Mouse (Mus musculus): ENCODE measurements at regions not wholly inside any gene's neighbourhood (a gene's known extent, or its start where the extent isn't known, plus 50 kb on each side); places are given as distances from the start of the nearest gene placed in this dataset.

DNA sequence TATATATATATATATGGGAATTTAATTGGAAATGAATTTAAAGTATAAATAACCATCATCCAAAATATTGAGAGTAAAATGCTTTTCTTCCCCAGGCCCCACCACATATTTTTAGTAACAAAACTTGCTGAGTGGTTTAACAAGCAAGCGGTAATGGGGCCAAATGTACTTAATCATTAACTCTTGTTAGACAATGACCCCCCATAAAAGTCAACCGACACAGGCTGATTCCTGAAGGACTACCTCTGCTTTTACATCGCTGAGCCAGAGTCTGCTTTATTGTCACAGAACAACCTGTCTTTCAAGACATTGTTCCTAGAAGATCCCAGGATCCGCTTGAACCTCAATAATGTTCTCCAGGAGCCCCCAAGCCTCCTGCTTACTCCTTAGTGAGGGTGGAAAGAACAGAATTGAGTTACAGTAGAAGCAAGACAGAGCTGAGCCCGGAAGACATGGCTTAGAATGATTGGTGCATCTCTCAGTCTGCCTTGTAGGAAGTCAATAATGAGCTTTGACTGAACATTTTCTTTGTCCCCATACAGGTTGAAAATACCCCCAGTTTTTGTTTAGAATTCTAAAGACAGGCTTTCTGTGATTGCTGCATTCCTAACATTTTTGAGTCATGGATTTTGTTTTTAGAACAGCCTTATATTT is 78.0 kb upstream of the Olig3 start:
- Histone ChIP-seq H3K27ac (ENCODE audit: low read depth) (no peak overlapping the region), H3K9ac (replicated peaks; ENCODE audit: low read depth, low read length) (no peak overlapping the region), H3K27me3 (ENCODE audit: control insufficient read depth, insufficient read depth, low read length) (no peaks in the 10 kb centered on the region), H3K4me3 (ENCODE audit: low read depth, low read length) (no peak overlapping the region), H3K9me3 (replicated peaks; ENCODE audit: control insufficient read depth, low read length) (no peaks in the 10 kb centered on the region), H3K4me1 (ENCODE audit: control insufficient read depth, insufficient read depth) (no peaks in the 10 kb centered on the region), H3K4me2 (ENCODE audit: low read depth, low read length) (no peak overlapping the region), H3K36me3 (replicated peaks; ENCODE audit: control insufficient read depth, insufficient read depth, low read length) (no peaks in the 10 kb centered on the region)
- 71% methylated on average over 5 of the region's 5 CpGs for WGBS
- DNase-seq (ENCODE audit: low spot score) (no peak), ATAC-seq (ENCODE audit: insufficient read depth, low read depth) (no peak)
- TF ChIP-seq CTCF (IDR thresholded peaks at IDR 0.05; ENCODE audit: low read depth) (no peak), EP300 (IDR thresholded peaks at IDR 0.05; ENCODE audit: low read depth) (no peak)

GRCm38 (mm10) chr10:19277103-19277827 is 79.1 kb upstream of the Olig3 start:
- no peak overlapping the region for H3K4me2 ChIP-seq (ENCODE audit: low read depth, low read length)
- DNase-seq (ENCODE audit: low spot score) (no peak), ATAC-seq (ENCODE audit: insufficient read depth, low read depth) (no peak)
- H3K27ac ChIP-seq (ENCODE audit: low read depth): no peak overlapping the region
- TF ChIP-seq CTCF (IDR thresholded peaks at IDR 0.05; ENCODE audit: low read depth) (no peak), EP300 (IDR thresholded peaks at IDR 0.05; ENCODE audit: low read depth) (no peak)
- H3K9me3 ChIP-seq (replicated peaks; ENCODE audit: control insufficient read depth, low read length): no peaks in the 10 kb centered on the region
- no peak overlapping the region for H3K9ac ChIP-seq (replicated peaks; ENCODE audit: low read depth, low read length)
- H3K27me3 ChIP-seq (ENCODE audit: control insufficient read depth, insufficient read depth, low read length): no peaks in the 10 kb centered on the region
- no peak overlapping the region for H3K4me3 ChIP-seq (ENCODE audit: low read depth, low read length)
- H3K4me1 ChIP-seq (ENCODE audit: control insufficient read depth, insufficient read depth): no peaks in the 10 kb centered on the region
- WGBS: 79% methylated on average over 9 of the region's 9 CpGs
- no peaks in the 10 kb centered on the region for H3K36me3 ChIP-seq (replicated peaks; ENCODE audit: control insufficient read depth, insufficient read depth, low read length)

GRCm38 (mm10) chr10:19274985-19275384 is 81.3 kb upstream of the Olig3 start:
- H3K9me3 ChIP-seq (replicated peaks; ENCODE audit: control insufficient read depth, low read length): no peaks in the 10 kb centered on the region
- H3K9ac ChIP-seq (replicated peaks; ENCODE audit: low read depth, low read length): no peak overlapping the region
- ATAC-seq (ENCODE audit: insufficient read depth, low read depth) (no peak), DNase-seq (ENCODE audit: low spot score) (no peak)
- no peaks in the 10 kb centered on the region for H3K36me3 ChIP-seq (replicated peaks; ENCODE audit: control insufficient read depth, insufficient read depth, low read length)
- no peak overlapping the region for H3K4me3 ChIP-seq (ENCODE audit: low read depth, low read length)
- no peak for TF ChIP-seq EP300 (IDR thresholded peaks at IDR 0.05; ENCODE audit: low read depth)
- no peak for TF ChIP-seq CTCF (IDR thresholded peaks at IDR 0.05; ENCODE audit: low read depth)
- no peaks in the 10 kb centered on the region for H3K27me3 ChIP-seq (ENCODE audit: control insufficient read depth, insufficient read depth, low read length)
- no peaks in the 10 kb centered on the region for H3K4me1 ChIP-seq (ENCODE audit: control insufficient read depth, insufficient read depth)
- H3K27ac ChIP-seq (ENCODE audit: low read depth): no peak overlapping the region
- no peak overlapping the region for H3K4me2 ChIP-seq (ENCODE audit: low read depth, low read length)
- 77% methylated on average over 4 of the region's 4 CpGs for WGBS

DNA sequence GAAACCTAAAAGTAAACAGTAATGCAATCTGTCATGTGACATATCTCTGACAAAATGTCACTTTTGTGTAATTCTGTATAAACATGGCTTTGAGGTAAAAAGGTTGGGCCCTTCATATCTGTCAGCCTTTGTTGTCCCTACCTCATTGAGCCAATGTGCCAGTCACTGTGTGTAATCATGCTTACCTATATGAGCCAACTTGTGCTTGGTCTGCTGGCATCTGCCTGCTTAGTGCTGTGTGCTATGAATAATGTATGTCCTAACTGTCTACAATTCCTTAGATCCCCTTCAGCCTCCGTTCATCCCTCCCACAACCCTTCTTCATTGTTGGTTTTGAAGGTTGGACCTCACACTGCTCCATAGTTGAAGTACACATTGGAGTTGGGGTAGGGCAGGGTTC is 86.9 kb upstream of the Olig3 start:
- Histone ChIP-seq H3K27me3 (ENCODE audit: control insufficient read depth, insufficient read depth, low read length) (no peaks in the 10 kb centered on the region), H3K9me3 (replicated peaks; ENCODE audit: control insufficient read depth, low read length) (no peaks in the 10 kb centered on the region), H3K4me3 (ENCODE audit: low read depth, low read length) (no peak overlapping the region), H3K4me2 (ENCODE audit: low read depth, low read length) (no peak overlapping the region), H3K4me1 (ENCODE audit: control insufficient read depth, insufficient read depth) (no peaks in the 10 kb centered on the region), H3K27ac (ENCODE audit: low read depth) (no peak overlapping the region), H3K36me3 (replicated peaks; ENCODE audit: control insufficient read depth, insufficient read depth, low read length) (no peaks in the 10 kb centered on the region), H3K9ac (replicated peaks; ENCODE audit: low read depth, low read length) (no peak overlapping the region)
- 74% methylated on average over 1 of the region's 1 CpGs for WGBS
- ATAC-seq (ENCODE audit: insufficient read depth, low read depth) (no peak), DNase-seq (ENCODE audit: low spot score) (no peak)
- TF ChIP-seq CTCF (IDR thresholded peaks at IDR 0.05; ENCODE audit: low read depth) (no peak), EP300 (IDR thresholded peaks at IDR 0.05; ENCODE audit: low read depth) (no peak)

GRCm38 (mm10) chr10:19268051-19268450 is 88.3 kb upstream of the Olig3 start:
- H3K36me3 ChIP-seq (replicated peaks; ENCODE audit: control insufficient read depth, insufficient read depth, low read length): no peaks in the 10 kb centered on the region
- no peak overlapping the region for H3K9ac ChIP-seq (replicated peaks; ENCODE audit: low read depth, low read length)
- H3K27me3 ChIP-seq (ENCODE audit: control insufficient read depth, insufficient read depth, low read length): no peaks in the 10 kb centered on the region
- 75% methylated on average over 4 of the region's 4 CpGs for WGBS
- no peak for TF ChIP-seq CTCF (IDR thresholded peaks at IDR 0.05; ENCODE audit: low read depth)
- TF ChIP-seq EP300 (IDR thresholded peaks at IDR 0.05; ENCODE audit: low read depth): no peak
- ATAC-seq (ENCODE audit: insufficient read depth, low read depth): no peak
- DNase-seq (ENCODE audit: low spot score): no peak
- H3K4me1 ChIP-seq (ENCODE audit: control insufficient read depth, insufficient read depth): no peaks in the 10 kb centered on the region
- no peak overlapping the region for H3K4me3 ChIP-seq (ENCODE audit: low read depth, low read length)
- H3K4me2 ChIP-seq (ENCODE audit: low read depth, low read length): no peak overlapping the region
- H3K27ac ChIP-seq (ENCODE audit: low read depth): no peak overlapping the region
- H3K9me3 ChIP-seq (replicated peaks; ENCODE audit: control insufficient read depth, low read length): no peaks in the 10 kb centered on the region
